Mouse (Mus musculus): ENCODE measurements around the gene Cenpi. TPM values are rescaled to one million over a fixed set of nuclear protein-coding genes. Genes with fewer than 3 reads are reported as not detected.
A peak's percentile ranks its signal among the peaks of the same experiment; 100 is the strongest.

Gene Cenpi
- total RNA-seq, 2 experiments from 2014 or later: 0.11 to 0.25 TPM

DNA sequence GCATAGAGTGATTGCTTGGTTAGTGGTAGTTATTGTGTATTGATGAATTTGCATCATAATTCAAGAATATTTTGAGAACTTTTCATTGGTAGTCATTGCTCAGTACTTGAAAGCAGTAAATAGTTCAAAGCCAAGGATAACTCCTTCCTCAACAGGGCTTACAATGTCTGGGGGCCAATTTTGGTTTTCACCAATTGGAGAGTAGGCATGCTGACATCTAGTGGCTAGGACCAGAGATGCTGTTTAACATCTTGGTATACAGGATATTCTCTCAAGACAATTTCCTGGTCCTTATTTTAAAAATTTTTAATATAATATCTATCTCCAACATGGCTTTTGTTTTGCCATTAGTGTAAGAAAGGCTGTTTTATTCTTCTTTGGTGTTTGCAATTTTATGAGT lies 46.0 kb downstream of the Cenpi start:
- DNase-seq (ENCODE audit: low spot score in 2 of 2): no peak
- intact Hi-C loops (cut with DNase I): no loop called here

DNA sequence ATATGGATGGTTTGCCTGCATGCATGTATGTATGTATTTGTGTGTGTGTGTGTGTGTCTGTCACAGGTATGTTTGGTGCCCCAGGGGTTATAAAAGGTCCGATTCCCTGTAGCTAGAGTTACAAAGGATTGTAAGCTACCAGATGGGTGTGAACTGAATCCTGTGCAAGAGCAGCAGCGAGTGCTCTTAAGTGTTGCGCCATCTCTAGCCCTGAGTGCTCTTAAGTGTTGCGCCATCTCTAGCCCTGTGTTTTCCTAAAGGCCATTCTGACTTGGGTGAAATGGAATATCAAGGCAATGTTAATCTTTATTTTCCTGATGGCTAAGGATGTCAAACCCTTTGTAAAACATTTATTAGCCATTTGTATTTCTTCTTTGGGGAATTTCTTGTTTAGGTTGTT lies 51.5 kb downstream of the Cenpi start:
- intact Hi-C loops (cut with DNase I): no loop called here
- DNase-seq (ENCODE audit: low spot score in 2 of 2): no peak

DNA sequence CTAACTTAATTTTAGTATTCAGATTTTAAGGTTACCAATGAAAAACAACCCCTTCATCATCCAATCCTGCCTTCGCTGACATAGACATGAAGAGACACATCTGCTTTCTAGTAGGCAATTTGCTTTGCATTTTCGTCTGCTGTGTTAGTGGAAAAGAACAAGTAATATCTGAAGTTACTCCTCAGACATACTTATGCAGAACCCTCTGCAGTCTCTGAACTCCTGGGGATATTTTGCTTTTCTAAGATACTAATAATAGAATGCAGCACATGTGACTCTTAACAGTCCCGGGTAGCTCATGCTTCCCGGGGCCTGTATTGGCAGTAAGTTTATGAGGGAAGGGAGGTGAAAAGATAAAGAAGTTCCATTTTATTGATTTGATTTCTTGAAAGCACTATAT lies 54.3 kb downstream of the Cenpi start:
- DNase-seq (ENCODE audit: low spot score in 2 of 2): no peak
- intact Hi-C loops (cut with DNase I): no loop called here

DNA sequence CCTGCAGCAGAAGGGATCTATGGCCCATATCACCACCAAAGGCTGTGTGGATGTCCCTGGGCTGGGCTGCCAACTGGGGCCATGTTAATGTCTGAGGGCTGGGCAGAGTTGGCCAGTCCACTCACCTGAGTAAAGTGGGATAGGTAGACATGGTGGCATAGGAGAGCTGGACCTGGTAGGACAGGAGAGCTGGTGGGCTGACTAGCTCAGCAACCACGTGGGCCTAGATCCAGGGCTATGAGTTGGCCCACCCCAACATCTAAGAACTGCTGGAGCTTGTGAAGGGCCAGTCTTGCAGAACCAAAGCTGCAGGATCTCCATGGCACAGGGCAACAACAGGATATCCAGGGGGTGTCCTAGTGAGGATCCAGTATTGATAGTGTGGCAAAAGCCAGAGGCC lies 57.5 kb downstream of the Cenpi start:
- no peak for DNase-seq (ENCODE audit: low spot score in 2 of 2)
- intact Hi-C loops (cut with DNase I): no loop called here

DNA sequence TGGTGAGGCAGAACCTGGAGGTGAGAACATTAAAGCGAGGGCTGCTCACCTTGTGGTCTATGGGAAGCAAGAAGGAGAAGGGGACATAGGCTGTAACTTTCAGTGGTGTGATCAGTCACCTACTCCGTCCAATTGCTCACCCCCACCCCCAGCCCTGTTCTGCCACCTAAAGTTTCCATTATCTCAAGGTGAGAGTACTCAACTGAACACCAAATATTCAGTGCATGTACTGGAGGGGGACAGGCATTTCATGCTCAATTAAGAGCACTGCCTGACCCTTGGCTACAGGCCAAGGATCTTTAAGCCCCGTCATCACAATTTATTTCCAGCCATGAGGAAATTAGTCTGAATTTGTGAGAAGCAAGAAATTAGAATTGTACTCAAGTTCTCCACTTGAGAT lies 58.7 kb downstream of the Cenpi start:
- DNase-seq (ENCODE audit: low spot score in 2 of 2): no peak
- intact Hi-C loops (cut with DNase I): no loop called here

DNA sequence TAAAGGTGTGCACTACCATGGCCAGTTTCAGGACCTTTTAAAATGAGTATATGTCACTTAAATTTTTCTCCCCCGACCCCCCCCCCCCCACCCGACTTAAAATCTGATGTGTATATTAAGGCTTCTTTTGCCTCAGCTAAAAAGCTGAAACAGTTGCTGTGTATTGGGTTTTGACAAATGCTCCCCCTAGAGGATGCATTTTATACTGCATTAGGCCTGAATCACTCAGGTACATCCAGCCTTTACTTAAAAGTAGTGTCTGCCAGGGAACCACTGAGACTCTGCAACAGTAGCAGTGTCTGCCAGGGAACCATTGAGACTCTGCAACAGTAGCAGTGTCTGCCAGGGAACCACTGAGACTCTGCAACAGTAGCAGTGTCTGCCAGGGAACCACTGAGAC lies 63.4 kb downstream of the Cenpi start:
- intact Hi-C loops (cut with DNase I): no loop called here
- no peak for DNase-seq (ENCODE audit: low spot score in 2 of 2)

DNA sequence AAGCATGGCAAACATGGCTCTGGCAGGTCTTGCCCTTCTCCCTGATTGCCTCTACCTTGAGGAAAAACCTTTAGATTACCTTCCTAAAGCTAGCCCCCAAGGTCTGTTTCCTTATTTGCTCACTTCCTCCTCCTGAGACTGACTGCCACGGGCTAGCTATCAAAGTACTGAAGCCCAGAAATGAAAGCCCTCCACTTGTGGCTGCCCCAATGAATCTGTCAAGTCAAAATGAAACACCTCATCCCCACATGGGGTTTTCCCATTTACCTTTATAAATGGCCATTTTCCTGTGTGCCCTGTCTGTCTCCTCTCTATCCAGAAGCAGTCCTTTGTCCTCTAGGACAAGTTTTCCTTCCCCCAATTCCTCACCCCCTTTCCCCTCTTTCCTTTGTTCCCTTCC lies 66.3 kb downstream of the Cenpi start:
- DNase-seq (ENCODE audit: low spot score in 2 of 2): no peak

DNA sequence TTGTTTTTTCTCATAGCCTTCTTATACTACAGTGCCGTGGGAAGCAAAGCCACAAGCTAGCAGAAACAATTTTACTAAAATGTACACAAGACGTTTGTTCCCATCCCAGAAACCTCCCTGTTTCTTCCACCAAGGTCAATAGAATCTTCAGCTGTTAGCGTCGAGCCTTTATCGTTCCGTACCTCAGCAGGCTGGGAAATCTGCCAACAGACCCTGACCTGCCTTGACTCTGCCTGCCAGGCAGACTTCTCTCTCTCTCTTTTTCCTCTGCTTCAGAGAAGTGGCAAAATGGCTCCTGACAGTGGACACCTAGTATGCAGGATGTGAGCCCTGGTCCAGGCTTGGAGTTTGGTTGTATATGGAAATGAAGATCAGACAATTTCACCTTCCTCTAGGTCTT lies 77.0 kb downstream of the Cenpi start:
- intact Hi-C loops (cut with DNase I): no loop called here
- DNase-seq (ENCODE audit: low spot score in 2 of 2): no peak

More for the DNA sequence above, 66.3 kb downstream of the Cenpi start:
- intact Hi-C loops (cut with DNase I): no loop called here

DNA sequence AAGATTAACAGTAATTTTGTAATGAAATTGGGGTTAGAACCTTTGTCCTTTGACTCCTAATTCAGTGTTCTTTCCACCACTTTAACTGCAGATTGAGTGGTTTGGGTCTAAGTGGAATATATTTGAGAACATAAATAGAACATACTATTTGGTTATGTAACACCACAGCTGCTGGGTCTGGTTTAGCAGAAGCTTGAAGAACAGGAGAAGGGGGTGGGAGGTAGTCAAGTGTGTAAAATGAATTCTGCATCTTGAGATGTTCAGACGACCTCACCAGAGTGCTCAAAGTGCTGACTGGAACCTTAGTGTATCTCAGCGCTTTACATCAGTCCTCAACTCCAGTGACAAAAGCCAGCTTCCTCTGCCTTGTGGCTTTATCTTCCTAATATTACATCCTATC lies 91.1 kb downstream of the Cenpi start:
- intact Hi-C loops (cut with DNase I): no loop called here
- no peak for DNase-seq (ENCODE audit: low spot score in 2 of 2)

DNA sequence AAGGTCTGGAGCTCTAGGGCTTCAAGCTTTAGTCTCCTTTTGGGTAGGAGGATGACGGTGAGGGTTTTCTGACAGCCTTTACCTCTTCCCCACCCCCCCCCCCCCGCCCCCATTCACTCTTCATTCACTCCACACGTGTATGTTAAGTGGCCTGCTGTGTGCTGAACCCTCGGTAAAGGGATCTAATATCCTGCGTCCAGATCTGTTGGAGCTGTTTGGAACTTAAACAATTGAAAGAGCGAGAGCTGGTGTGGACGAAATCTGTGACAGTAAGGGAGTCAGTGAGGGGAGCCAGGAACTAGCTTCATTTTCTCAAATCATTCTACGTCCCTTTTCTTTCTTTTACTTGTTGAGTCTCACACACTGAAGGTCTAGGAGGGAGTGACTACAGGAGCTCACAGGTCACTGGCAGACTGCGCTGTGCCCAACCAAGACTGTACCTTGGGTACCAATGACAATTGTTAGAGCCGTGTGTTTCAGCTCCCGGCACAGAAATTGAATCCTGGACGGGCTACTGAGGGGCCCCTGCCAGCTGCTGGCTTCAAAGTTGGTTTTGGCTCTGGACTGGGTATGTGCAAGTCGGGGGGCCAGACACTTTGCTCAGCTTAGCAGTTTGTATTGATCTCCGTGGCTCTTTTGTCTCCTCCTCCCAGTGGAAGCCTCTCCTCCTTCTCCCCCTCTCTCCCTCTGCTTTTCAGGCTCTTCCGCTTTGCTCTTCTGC lies 96.1 kb downstream of the Cenpi start, which contains the start of gene Drp2:
Gene Drp2, plus strand, starts transcription at position 689 of the 721 bp plus-strand sequence.
- intact Hi-C loops (cut with DNase I): no loop called here
- no peak for DNase-seq (ENCODE audit: low spot score in 2 of 2)

DNA sequence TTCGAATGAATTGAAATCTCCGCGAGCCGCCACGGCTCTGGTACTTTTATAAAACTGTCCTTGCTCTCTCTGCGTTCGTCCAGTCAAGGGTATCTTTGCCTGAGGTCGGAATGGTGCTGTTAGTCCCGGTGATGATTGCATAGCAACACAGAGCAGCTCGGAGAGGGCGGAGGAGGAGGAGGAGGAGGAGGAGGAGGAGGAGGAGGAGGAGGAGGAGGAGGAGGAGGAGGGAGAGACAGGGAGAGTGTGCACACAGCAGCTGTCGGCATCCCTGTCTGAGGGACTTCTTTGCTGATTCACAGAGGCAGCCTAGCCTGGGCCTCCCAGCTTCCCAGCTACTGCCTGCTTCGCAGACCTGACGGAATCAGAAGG lies 96.7 kb downstream of the Cenpi start:
- intact Hi-C loops (cut with DNase I): no loop called here
- DNase-seq (ENCODE audit: low spot score in 2 of 2): peak; percentile 40 to 47

DNA sequence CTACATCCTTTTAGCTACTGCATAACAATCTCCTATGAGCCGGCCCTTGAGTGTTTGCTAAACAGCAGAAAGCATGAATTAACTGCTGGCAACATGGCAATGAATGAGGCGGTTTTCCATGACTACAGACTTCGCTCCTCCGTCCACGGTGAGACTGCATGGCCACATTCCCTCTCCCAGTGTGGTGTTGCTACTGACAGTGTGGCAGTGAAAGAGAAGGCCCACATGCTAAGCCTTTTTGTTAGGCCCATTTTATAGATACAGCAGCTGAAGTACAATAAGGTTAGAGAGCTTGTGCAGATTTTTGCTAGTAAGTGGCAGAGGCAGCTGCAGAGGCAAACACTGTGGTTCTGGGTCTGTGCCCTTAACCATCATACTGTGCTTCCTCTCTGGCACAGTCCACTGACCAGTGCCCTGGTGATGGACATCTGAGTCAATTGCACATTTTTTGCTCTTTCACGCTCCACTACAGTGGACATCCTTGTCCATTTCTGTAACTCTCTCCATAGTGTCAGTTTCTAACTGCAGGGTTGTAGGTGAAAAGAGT lies 101.5 kb downstream of the Cenpi start:
- DNase-seq (ENCODE audit: low spot score in 2 of 2): no peak
- intact Hi-C loops (cut with DNase I): no loop called here

DNA sequence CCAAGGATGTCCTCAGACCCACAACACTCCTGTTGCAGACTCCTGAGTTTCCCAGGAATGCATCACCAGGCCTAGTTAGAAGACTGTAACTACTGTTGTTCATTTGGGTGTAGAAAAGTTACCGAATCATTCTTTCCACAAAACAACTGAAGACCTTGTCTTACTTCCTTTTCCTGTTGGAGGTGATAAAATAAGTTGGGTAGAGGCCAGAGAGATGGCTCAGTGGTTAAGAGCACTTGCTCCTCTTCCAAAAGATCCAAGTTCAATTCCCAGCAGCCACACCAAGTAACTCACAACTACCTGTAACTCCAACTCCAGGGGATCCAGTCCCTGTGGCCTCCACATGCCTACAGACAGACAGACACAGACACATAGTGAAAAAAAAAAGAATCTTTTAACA lies 104.2 kb downstream of the Cenpi start:
- DNase-seq (ENCODE audit: low spot score in 2 of 2): no peak
- intact Hi-C loops (cut with DNase I): no loop called here

Other genes with a start within 250 kb of the Cenpi start
- 100 to 1,000 TPM; 110 to 135 TPM for gene Cstf2, start 248.9 kb upstream of the Cenpi start, total RNA-seq (2021)
- 1 to 10 TPM; 1.2 to 1.6 TPM for gene Xkrx, start 146.0 kb upstream of the Cenpi start, total RNA-seq (2021)
- not detected for gene Arl13a, start 120.6 kb upstream of the Cenpi start, total RNA-seq (2021)
- not detected for gene Nox1, start 86.1 kb upstream of the Cenpi start, total RNA-seq (2021)
- 1 to 10 TPM; 8.1 to 8.7 TPM for gene Trmt2b, start 31.1 kb upstream of the Cenpi start, total RNA-seq (2021)
- gene Tmem35a, start 12.9 kb upstream of the Cenpi start, total RNA-seq (2021): 10 to 100 TPM; 54.4 to 65.1 TPM
- 10 to 100 TPM; 53.0 to 66.3 TPM for gene Drp2, start 96.5 kb downstream of the Cenpi start, total RNA-seq (2021)
- gene Taf7l, start 168.4 kb downstream of the Cenpi start, total RNA-seq (2021): under 1 TPM in 1 of 2 experiments, not detected in 1; 0.45 TPM
- gene Timm8a1, start 233.8 kb downstream of the Cenpi start, total RNA-seq (2021): 10 to 100 TPM; 16.6 to 18.4 TPM